Mouse (Mus musculus): ENCODE results near the gene Olfr361.
"Not testable (repeated sequence)": the region's sequence is repeated elsewhere in the genome, so short reads cannot be mapped to it uniquely, and the experiment has no call there.

Olfr361 gene

GRCm38 (mm10) chr2:37089190-37089589, at the start of gene Olfr361:
Olfr361 (minus strand) TSS chr2:37089290.
- in situ Hi-C loops (cut with MboI; ENCODE audit: unreplicated experiment in 2 of 2): not testable (repeated sequence)

GRCm38 (mm10) chr2:37117810-37118209, 28.7 kb upstream of the Olfr361 start, which contains the start of gene Olfr362:
Olfr362 (minus strand) TSS chr2:37117910.
- in situ Hi-C loops (cut with MboI; ENCODE audit: unreplicated experiment in 2 of 2): no loop called here

GRCm38 (mm10) chr2:37065446-37065845, 23.6 kb downstream of the Olfr361 start, which contains the start of gene Olfr360:
Olfr360 (plus strand) TSS chr2:37065746.
- in situ Hi-C loops (cut with MboI; ENCODE audit: unreplicated experiment in 2 of 2): no loop called here
